Mouse (Mus musculus): ENCODE results near the gene Hes5. TPM values are rescaled to one million over a fixed set of nuclear protein-coding genes. Genes with fewer than 3 reads are reported as not detected.

Hes5 gene
- total and polyA plus RNA-seq, 3 experiments = not detected

DNA sequence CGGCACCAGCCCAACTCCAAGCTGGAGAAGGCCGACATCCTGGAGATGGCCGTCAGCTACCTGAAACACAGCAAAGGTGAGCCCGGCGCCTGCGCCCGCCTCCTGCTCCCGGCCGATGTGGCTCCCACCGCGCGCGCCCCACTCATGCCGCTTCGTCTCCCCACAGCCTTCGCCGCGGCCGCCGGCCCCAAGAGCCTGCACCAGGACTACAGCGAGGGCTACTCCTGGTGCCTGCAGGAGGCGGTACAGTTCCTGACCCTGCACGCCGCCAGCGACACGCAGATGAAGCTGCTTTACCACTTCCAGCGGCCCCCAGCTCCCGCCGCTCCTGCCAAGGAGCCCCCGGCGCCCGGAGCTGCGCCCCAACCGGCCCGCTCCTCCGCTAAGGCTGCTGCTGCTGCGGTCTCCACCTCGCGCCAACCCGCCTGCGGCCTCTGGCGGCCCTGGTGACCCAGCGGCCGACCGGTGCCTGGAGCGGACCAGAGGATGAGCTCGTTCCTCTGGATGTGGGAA is 559 bp downstream of the Hes5 start:
- Histone ChIP-seq H3K27me3 (ENCODE audit: control insufficient read depth in 1 of 2, insufficient read depth in 2 of 2, low read length in 2 of 2) (peaks cover 0 to 9% of the 10 kb centered on the region in 2 experiments; a peak in 1 of 4 replicates), H3K4me3 (ENCODE audit: control insufficient read depth in 1 of 2, insufficient read depth in 1 of 2, low read depth in 2 of 2, low read length in 2 of 2) (no peak overlapping the region), H3K4me1 (ENCODE audit: control insufficient read depth in 1 of 2, insufficient read depth in 2 of 2, low read length in 2 of 2) (peaks cover 2 to 10% of the 10 kb centered on the region in 2 experiments; a peak in 3 of 4 replicates), H3K27ac (ENCODE audit: control insufficient read depth, low read depth, low read length) (no peak overlapping the region), H3K9me3 (replicated peaks; ENCODE audit: insufficient read depth, low read length) (no peaks in the 10 kb centered on the region), H3K79me2 (ENCODE audit: control insufficient read depth, insufficient read depth, low read length, poor library complexity) (peaks cover 21% of the 10 kb centered on the region), H3K9ac (ENCODE audit: control insufficient read depth, low read depth, low read length, poor library complexity, severe bottlenecking) (no peak overlapping the region), H3K36me3 (ENCODE audit: control insufficient read depth in 1 of 2, insufficient read depth in 2 of 2, low read length in 2 of 2) (peaks cover 2 to 13% of the 10 kb centered on the region in 2 experiments)
- TF ChIP-seq NRF1 (IDR thresholded peaks at IDR 0.05; ENCODE audit: insufficient read depth, low read depth, low read length, poor library complexity, severe bottlenecking) = no peak
- TF ChIP-seq CTCF (IDR thresholded peaks at IDR 0.05 in 2 of 3, conservative IDR thresholded peaks at IDR 0.05 in 1 of 3; ENCODE audit: control insufficient read depth in 1 of 3, insufficient read depth in 1 of 3, low read depth in 2 of 3, low read length in 3 of 3, poor library complexity in 1 of 3, severe bottlenecking in 1 of 3) = no peak
- TF ChIP-seq RAD21 (IDR thresholded peaks at IDR 0.05; ENCODE audit: low read depth, low read length) = no peak
- no peak for TF ChIP-seq ETS1 (IDR thresholded peaks at IDR 0.05; ENCODE audit: low read depth, low read length)
- no peak for TF ChIP-seq TAL1 (IDR thresholded peaks at IDR 0.05; ENCODE audit: low read length)
- no peak for DNase-seq (ENCODE audit: low read depth, low spot score)

DNA sequence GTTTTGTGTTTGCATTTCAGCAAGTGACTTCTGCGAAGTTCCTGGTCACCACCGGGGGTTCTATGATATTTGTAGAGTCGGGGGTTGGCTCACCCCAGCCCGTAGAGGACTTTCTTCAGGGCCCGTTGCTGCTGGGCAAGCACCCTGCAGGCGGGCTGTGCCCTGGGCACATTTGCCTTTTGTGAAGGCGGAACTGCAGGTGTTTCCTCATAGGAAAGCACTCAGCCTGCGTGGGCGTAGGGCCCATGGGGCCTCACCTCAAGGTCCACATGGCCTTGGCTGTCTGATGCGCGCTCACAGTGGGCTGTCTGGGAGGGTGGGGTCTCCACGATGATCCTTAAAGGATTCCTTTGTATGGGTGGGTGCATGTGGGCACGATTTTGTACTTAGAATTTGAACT is 1.2 kb downstream of the Hes5 start:
- H3K27ac ChIP-seq (ENCODE audit: control insufficient read depth, low read depth, low read length) = no peak overlapping the region
- H3K79me2 ChIP-seq (ENCODE audit: control insufficient read depth, insufficient read depth, low read length, poor library complexity) = peaks cover 27% of the 10 kb centered on the region
- TF ChIP-seq EP300 (IDR thresholded peaks at IDR 0.05; ENCODE audit: low read depth in 1 of 2, low read length in 2 of 2) (no peak), MXI1 (IDR thresholded peaks at IDR 0.05; ENCODE audit: low read depth, low read length) (no peak), TAL1 (IDR thresholded peaks at IDR 0.05; ENCODE audit: low read length) (no peak)
- no peak overlapping the region for H3K9ac ChIP-seq (ENCODE audit: control insufficient read depth, low read depth, low read length, poor library complexity, severe bottlenecking)
- H3K4me3 ChIP-seq (ENCODE audit: control insufficient read depth in 1 of 2, insufficient read depth in 1 of 2, low read depth in 2 of 2, low read length in 2 of 2) = no peak overlapping the region
- H3K36me3 ChIP-seq (ENCODE audit: control insufficient read depth in 1 of 2, insufficient read depth in 2 of 2, low read length in 2 of 2) = peaks cover 2 to 13% of the 10 kb centered on the region in 2 experiments
- H3K9me3 ChIP-seq (replicated peaks; ENCODE audit: insufficient read depth, low read length) = no peaks in the 10 kb centered on the region
- no peak for DNase-seq (ENCODE audit: low read depth, low spot score)
- peaks cover 2 to 10% of the 10 kb centered on the region in 2 experiments; a peak in 3 of 4 replicates for H3K4me1 ChIP-seq (ENCODE audit: control insufficient read depth in 1 of 2, insufficient read depth in 2 of 2, low read length in 2 of 2)
- peaks cover 0 to 8% of the 10 kb centered on the region in 2 experiments; a peak in 1 of 4 replicates for H3K27me3 ChIP-seq (ENCODE audit: control insufficient read depth in 1 of 2, insufficient read depth in 2 of 2, low read length in 2 of 2)

DNA sequence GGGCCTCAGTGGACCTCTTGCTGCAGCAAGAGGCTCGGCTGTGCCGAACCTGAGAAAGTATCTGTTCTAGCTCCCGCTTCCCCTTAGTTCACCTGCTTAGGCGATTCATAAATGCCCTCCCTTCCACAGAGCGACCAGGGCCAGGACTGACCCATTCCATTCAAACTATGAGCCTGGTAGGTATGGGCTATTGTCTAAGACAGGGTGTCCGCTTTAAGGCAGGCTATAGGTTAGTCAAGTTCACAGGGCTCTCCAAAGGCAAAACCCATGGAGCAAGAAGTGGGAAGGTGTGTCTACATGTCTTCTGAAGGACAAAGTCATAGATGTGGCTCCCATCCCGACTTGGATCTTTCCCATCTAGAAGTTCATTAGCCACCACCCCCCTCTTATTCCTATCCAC is 2.0 kb downstream of the Hes5 start:
- no peak for DNase-seq (ENCODE audit: low read depth, low spot score)
- Histone ChIP-seq H3K27ac (ENCODE audit: control insufficient read depth, low read depth, low read length) (no peak overlapping the region), H3K36me3 (ENCODE audit: control insufficient read depth in 1 of 2, insufficient read depth in 2 of 2, low read length in 2 of 2) (peaks cover 2 to 14% of the 10 kb centered on the region in 2 experiments), H3K9me3 (replicated peaks; ENCODE audit: insufficient read depth, low read length) (no peaks in the 10 kb centered on the region), H3K9ac (ENCODE audit: control insufficient read depth, low read depth, low read length, poor library complexity, severe bottlenecking) (no peak overlapping the region), H3K79me2 (ENCODE audit: control insufficient read depth, insufficient read depth, low read length, poor library complexity) (peaks cover 33% of the 10 kb centered on the region), H3K4me3 (ENCODE audit: control insufficient read depth in 1 of 2, insufficient read depth in 1 of 2, low read depth in 2 of 2, low read length in 2 of 2) (no peak overlapping the region), H3K4me1 (ENCODE audit: control insufficient read depth in 1 of 2, insufficient read depth in 2 of 2, low read length in 2 of 2) (peaks cover 2 to 13% of the 10 kb centered on the region in 2 experiments; a peak in 3 of 4 replicates), H3K27me3 (ENCODE audit: control insufficient read depth in 1 of 2, insufficient read depth in 2 of 2, low read length in 2 of 2) (peaks cover 0 to 5% of the 10 kb centered on the region in 2 experiments; a peak in 1 of 4 replicates)
- TF ChIP-seq CTCF (IDR thresholded peaks at IDR 0.05 in 2 of 3, conservative IDR thresholded peaks at IDR 0.05 in 1 of 3; ENCODE audit: control insufficient read depth in 1 of 3, insufficient read depth in 1 of 3, low read depth in 2 of 3, low read length in 3 of 3, poor library complexity in 1 of 3, severe bottlenecking in 1 of 3) (no peak), CHD2 (IDR thresholded peaks at IDR 0.05; ENCODE audit: low read length) (no peak), MAX (IDR thresholded peaks at IDR 0.05; ENCODE audit: low read length) (no peak), ELF1 (IDR thresholded peaks at IDR 0.05; ENCODE audit: low read depth, low read length) (no peak)

All from MEL (cell line).